Mouse (Mus musculus): ENCODE results near the gene Ccdc18.
"Not testable (repeated sequence)": the region's sequence is repeated elsewhere in the genome, so short reads cannot be mapped to it uniquely, and the experiment has no call there.

Ccdc18 gene

GRCm38 (mm10) chr5:108132441-108133243 lies at the start of gene Ccdc18, which contains the start of gene Tmed5:
Gene Ccdc18, plus strand, starts transcription at chr5:108132875.
Gene Tmed5, minus strand, starts transcription at chr5:108132620.
- peak; percentile 98 for DNase-seq (ENCODE audit: low read depth)

- no peak for DNase-seq (ENCODE audit: low read depth)
Observed at GRCm38 (mm10) chr5:108085440-108085839, 47.2 kb upstream of the Ccdc18 start.

- not testable (repeated sequence) for DNase-seq (ENCODE audit: low read depth)
Observed at GRCm38 (mm10) chr5:108092731-108093130, 39.9 kb upstream of the Ccdc18 start.

GRCm38 (mm10) chr5:108097676-108098075 lies 35.0 kb upstream of the Ccdc18 start:
- DNase-seq (ENCODE audit: low read depth), result no peak

- no peak for DNase-seq (ENCODE audit: low read depth)
Observed at GRCm38 (mm10) chr5:108100196-108100595, 32.5 kb upstream of the Ccdc18 start.

- DNase-seq (ENCODE audit: low read depth), result no peak
Observed at GRCm38 (mm10) chr5:108104306-108104705, 28.4 kb upstream of the Ccdc18 start.

- DNase-seq (ENCODE audit: low read depth), result no peak
Observed at GRCm38 (mm10) chr5:108109346-108109745, 23.3 kb upstream of the Ccdc18 start.

GRCm38 (mm10) chr5:108117693-108118092 lies 15.0 kb upstream of the Ccdc18 start:
- DNase-seq (ENCODE audit: low read depth), result no peak

- no peak for DNase-seq (ENCODE audit: low read depth)
Observed at GRCm38 (mm10) chr5:108120221-108120900, 12.3 kb upstream of the Ccdc18 start.

- DNase-seq (ENCODE audit: low read depth), result no peak
Observed at GRCm38 (mm10) chr5:108131849-108132440, 730 bp upstream of the Ccdc18 start.

- DNase-seq (ENCODE audit: low read depth), result no peak
Observed at GRCm38 (mm10) chr5:108152592-108152991, 19.9 kb downstream of the Ccdc18 start.

GRCm38 (mm10) chr5:108160796-108161195 lies 28.1 kb downstream of the Ccdc18 start:
- no peak for DNase-seq (ENCODE audit: low read depth)

GRCm38 (mm10) chr5:108163695-108164094 lies 31.0 kb downstream of the Ccdc18 start:
- DNase-seq (ENCODE audit: low read depth), result no peak

- DNase-seq (ENCODE audit: low read depth), result no peak
Observed at GRCm38 (mm10) chr5:108184050-108184449, 51.4 kb downstream of the Ccdc18 start.

GRCm38 (mm10) chr5:108188967-108189366 lies 56.3 kb downstream of the Ccdc18 start:
- no peak for DNase-seq (ENCODE audit: low read depth)

GRCm38 (mm10) chr5:108206008-108206407 lies 73.3 kb downstream of the Ccdc18 start:
- no peak for DNase-seq (ENCODE audit: low read depth)

GRCm38 (mm10) chr5:108211512-108211911 lies 78.8 kb downstream of the Ccdc18 start:
- no peak for DNase-seq (ENCODE audit: low read depth)

GRCm38 (mm10) chr5:108214928-108215327 lies 82.3 kb downstream of the Ccdc18 start:
- DNase-seq (ENCODE audit: low read depth), result no peak

- no peak for DNase-seq (ENCODE audit: low read depth)
Observed at GRCm38 (mm10) chr5:108224077-108224476, 91.4 kb downstream of the Ccdc18 start.

- no peak for DNase-seq (ENCODE audit: low read depth)
Observed at GRCm38 (mm10) chr5:108226159-108226558, 93.5 kb downstream of the Ccdc18 start.

- DNase-seq (ENCODE audit: low read depth), result no peak
Observed at GRCm38 (mm10) chr5:108246314-108246765, 113.7 kb downstream of the Ccdc18 start.

GRCm38 (mm10) chr5:108250033-108250432 lies 117.4 kb downstream of the Ccdc18 start:
- no peak for DNase-seq (ENCODE audit: low read depth)

GRCm38 (mm10) chr5:108255259-108255658 lies 122.6 kb downstream of the Ccdc18 start:
- DNase-seq (ENCODE audit: low read depth), result no peak
